Mouse (Mus musculus) kidney, postnatal 14 days (tissue): Measurements from ENCODE around the gene Myo1d.
A peak's percentile ranks its signal among the peaks of the same experiment; 100 is the strongest.

Experiments used
- DNase-seq: peaks from one replicate; pipeline ENCODE4 v3.0.0; 2022; ENCODE audit warnings: mixed read lengths

Myo1d gene

GRCm38 (mm10) chr11:80778916-80779526, 804 bp downstream of the Myo1d start:
- DNase-seq, result no peak

GRCm38 (mm10) chr11:80778157-80778556, 1.7 kb downstream of the Myo1d start:
- DNase-seq, result no peak

GRCm38 (mm10) chr11:80777708-80778107, 2.1 kb downstream of the Myo1d start:
- no peak for DNase-seq

- no peak for DNase-seq
These were observed 4.3 kb downstream of the Myo1d start for GRCm38 (mm10) chr11:80775535-80775934.

- DNase-seq, result no peak
These were observed 7.1 kb downstream of the Myo1d start for GRCm38 (mm10) chr11:80772595-80773210.

GRCm38 (mm10) chr11:80771596-80772250, 8.1 kb downstream of the Myo1d start:
- DNase-seq, result no peak

GRCm38 (mm10) chr11:80771186-80771585, 8.6 kb downstream of the Myo1d start:
- DNase-seq, result no peak

- no peak for DNase-seq
These were observed 12.6 kb downstream of the Myo1d start for GRCm38 (mm10) chr11:80767320-80767617.

GRCm38 (mm10) chr11:80766472-80767319, 13.1 kb downstream of the Myo1d start:
- peak; percentile 69 for DNase-seq

GRCm38 (mm10) chr11:80766068-80766467, 13.8 kb downstream of the Myo1d start:
- no peak for DNase-seq

- DNase-seq, result no peak
These were observed 17.8 kb downstream of the Myo1d start for GRCm38 (mm10) chr11:80762066-80762465.

GRCm38 (mm10) chr11:80761285-80761974, 18.4 kb downstream of the Myo1d start:
- DNase-seq, result no peak

GRCm38 (mm10) chr11:80759023-80759422, 20.8 kb downstream of the Myo1d start:
- no peak for DNase-seq

- no peak for DNase-seq
These were observed 25.6 kb downstream of the Myo1d start for GRCm38 (mm10) chr11:80754201-80754600.

GRCm38 (mm10) chr11:80751168-80751567, 28.7 kb downstream of the Myo1d start:
- no peak for DNase-seq

GRCm38 (mm10) chr11:80749187-80749586, 30.6 kb downstream of the Myo1d start:
- no peak for DNase-seq

GRCm38 (mm10) chr11:80745426-80745825, 34.4 kb downstream of the Myo1d start:
- DNase-seq, result no peak

GRCm38 (mm10) chr11:80743823-80744410, 35.9 kb downstream of the Myo1d start:
- DNase-seq, result no peak

GRCm38 (mm10) chr11:80742462-80742861, 37.4 kb downstream of the Myo1d start:
- no peak for DNase-seq

GRCm38 (mm10) chr11:80734771-80735170, 45.1 kb downstream of the Myo1d start:
- no peak for DNase-seq

GRCm38 (mm10) chr11:80724701-80725100, 55.1 kb downstream of the Myo1d start:
- DNase-seq, result no peak

- DNase-seq, result no peak
These were observed 56.3 kb downstream of the Myo1d start for GRCm38 (mm10) chr11:80723406-80724047.
